Mouse (Mus musculus): ENCODE results near the gene Ass1.

The Ass1 gene

DNA sequence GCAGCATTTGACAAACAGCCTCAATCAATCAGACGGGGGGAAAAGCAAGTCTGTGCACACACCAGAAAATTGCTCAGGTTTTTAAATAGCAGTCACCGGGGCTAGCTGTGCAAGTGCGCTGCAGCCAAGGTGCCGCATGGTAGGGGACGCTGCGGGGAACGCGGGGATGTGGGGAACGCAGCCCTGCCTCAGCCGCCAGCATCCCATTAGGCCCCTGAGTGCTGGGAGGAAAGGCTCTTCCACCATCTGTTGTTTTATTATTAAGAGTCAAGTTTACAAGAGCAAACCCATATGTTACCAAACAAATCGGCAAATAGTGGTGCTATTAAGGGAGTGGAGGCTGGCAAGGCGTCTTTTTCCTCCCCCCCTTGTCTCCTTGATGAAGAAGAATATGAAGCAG, 19.2 kb downstream of the Ass1 start:
- DNase-seq (ENCODE audit: low read depth, low spot score) = no peak

DNA sequence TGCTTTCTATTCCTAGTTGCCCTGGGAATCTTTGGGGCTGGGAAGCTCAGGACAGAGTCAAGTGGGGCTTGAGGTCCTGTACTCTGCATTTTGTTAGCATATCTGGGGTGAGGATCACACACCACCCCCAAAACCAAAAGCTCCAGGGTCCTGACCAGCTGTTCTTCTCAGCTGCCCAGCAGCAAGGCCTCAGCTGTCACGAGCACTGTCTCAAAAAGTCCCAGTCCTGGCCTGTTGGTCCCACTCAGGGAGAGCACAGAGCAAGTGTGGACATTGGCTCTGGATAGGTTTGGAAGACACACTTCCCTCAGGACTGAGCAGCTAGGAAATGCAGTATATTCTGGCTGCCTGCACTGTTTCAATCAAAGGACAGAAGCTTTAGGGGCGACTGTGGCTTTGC, 20.5 kb downstream of the Ass1 start:
- DNase-seq (ENCODE audit: low read depth, low spot score) = no peak

DNA sequence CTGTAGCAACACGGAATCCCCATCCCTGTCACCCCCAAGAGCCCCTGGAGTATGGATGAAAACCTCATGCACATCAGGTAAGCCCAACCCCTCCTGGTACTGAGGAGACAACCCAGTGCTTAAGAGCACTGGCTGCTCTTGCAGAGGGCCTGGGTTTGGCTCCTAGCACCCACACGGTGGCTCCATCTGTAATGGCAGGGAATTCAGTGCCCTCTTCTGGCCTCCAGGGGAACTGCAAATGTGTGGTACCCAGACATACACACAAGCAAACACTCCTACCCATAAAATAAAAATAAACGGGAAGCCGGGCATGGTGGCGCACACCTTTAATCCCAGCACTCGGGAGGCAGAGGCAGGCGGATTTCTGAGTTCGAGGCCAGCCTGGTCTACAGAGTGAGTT, 22.3 kb downstream of the Ass1 start:
- DNase-seq (ENCODE audit: low read depth, low spot score) = no peak

DNA sequence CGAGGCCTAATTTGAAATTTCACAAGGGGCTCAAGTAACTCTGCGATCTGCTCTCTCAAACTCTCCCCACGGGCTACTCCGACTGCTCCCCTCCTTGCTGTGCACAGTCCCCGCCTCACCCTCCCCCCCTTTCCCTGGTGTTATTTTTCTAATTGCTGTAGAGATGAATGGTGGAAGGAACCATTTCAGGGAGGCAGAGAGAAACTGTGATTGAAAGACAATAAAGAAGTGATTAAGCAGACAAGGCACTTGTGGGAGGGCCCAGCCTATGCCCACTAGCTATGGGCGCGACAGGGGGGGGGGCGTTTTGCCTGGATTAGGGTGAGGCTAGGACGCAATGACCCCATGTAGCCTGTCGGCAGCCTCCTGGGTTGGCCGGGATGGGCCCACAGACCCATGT, 23.2 kb downstream of the Ass1 start:
- DNase-seq (ENCODE audit: low read depth, low spot score) = no peak

DNA sequence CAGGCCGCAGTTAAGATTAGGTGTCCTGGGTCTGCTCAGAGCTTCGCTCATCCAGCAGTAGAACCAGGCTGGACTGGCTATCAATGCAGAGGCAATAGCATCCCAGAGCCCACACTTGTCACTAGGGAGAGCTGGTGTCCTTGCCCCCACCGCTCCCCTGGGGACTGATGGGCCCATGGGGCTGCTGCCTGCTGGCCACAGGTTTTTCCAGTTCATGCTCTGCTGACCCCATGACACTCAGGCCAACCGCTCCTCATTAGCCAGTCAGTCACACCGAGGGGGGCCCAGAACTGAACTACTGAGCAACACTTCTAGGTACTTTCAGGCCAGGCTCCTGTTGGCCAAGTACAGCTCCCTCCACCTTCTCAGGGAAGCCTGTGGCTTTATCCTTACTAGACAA, 24.3 kb downstream of the Ass1 start:
- no peak for DNase-seq (ENCODE audit: low read depth, low spot score)

DNA sequence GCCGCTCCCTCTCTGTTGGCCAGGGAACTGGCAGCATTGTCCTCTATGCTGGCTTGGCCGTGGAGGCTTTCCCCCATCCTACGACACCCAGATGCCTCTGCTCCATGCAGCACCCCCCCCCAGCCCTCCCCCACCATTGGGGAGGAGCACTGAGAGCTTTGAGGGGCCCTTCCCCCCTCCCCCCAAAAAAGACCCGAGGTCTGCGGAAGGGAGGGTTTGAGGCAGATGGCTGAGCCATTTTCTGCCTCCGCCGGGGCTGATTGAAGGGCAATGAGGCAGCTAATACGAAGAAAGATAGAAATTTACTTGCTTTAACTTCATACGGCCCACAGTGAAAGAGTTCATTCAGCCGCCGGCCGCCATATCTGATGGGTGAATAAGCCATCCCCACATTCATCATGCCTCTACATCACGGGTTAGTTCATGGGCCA, 25.1 kb downstream of the Ass1 start:
- DNase-seq (ENCODE audit: low read depth, low spot score) = no peak

DNA sequence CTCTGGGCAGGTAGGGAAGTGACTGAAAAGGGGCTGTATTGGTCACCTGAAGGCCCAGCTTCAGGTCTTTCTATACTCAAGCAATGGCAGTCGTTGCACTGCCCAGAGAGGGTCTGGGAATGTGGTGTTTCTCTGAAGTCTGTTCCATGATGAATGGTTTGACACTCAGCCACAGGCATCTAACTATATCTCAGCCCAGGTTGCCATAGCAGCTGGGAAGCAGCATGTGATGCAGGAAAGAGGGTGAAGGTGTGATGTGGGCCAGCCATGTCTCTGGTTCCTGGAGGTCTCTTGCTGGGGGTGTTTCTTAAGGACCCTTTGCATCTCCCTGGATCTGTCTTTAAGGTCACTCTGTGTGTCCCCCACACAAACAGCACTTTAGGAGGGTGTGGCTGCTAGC, 26.1 kb downstream of the Ass1 start:
- DNase-seq (ENCODE audit: low read depth, low spot score) = no peak

DNA sequence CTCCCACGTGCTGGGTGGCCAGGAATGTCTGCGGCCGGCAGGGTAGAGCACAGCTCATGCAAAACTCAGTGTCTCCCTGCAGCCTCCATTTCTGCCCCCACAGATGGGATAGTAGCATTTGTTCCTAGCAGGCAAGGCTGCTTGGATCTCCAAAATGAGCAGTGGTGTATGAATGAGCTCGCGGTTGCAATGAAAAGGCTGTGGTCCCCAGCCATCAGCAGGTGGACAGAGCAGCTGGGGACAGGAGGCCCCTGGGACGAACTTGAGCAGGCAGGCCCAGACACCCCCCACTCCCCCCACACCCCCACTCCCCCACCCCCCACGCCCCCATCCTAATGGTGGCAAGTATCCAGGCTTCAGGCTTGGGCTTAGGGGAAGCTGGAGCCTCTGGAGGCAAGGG, 27.1 kb downstream of the Ass1 start:
- DNase-seq (ENCODE audit: low read depth, low spot score) = no peak

DNA sequence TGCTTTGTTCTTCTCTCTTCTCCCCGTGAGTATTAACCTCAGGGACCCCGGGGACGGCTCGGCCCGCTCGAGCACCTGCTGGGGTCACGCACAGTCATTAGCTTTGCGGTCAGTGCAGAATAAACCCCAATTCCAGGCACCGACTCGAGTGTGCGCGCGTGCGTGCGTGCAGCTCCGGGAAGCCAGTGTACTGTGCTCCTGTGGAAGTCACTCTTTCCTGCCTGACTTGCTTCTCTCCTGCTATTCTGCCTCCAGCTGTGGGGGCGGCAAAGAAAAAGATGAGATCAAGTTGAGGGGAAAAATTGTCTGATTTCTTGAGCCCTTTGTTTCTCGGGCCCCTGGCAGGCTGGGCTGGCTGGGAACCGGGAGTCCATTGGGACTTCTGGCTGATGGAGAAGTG, 27.6 kb downstream of the Ass1 start:
- DNase-seq (ENCODE audit: low read depth, low spot score) = no peak

DNA sequence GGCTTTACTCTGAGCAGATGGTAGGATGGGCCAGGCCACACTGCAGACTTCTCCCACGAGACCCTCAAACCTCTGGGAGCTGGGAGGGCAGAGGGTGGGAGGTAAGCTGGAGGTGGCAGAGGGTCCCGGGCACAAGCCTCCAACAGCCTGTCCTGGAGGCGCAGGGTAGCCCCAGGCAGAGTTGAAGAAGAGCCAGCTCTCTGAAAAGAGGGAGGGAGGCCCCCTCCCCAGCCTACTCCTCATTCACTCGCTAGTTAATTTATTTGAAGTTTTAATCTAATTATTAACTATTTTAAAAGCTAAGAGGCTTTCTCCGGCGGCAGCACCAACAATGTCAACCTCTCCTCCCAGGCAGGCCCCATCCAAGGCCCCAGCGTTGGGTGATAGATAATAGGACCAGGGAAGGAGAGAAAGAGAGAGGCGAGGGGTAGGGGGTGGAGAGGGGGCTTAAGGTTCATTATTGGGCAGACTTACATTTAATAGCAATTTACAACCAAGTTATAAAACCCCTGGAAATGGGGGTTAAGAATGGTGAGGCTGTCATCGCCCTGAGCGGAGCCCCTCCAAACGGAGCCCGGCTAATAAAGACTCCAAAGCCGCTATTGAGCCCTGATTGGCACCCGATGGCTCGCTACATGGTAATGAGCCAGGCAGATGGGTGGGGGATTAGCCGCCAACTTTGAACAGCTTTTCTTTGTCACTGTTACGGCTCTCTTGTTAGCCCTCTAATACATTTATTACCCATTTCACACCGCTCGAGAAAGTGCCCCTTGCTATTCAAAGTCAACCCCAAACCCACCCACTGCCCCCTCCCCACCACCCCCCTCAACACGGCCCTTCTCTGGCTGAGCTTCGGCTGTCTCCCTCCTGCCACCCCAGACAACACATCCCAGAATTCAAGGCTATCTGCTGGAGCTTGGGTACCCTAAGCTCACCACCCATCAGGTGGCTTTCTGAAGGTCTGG, 29.6 kb downstream of the Ass1 start:
- no peak for DNase-seq (ENCODE audit: low read depth, low spot score)

DNA sequence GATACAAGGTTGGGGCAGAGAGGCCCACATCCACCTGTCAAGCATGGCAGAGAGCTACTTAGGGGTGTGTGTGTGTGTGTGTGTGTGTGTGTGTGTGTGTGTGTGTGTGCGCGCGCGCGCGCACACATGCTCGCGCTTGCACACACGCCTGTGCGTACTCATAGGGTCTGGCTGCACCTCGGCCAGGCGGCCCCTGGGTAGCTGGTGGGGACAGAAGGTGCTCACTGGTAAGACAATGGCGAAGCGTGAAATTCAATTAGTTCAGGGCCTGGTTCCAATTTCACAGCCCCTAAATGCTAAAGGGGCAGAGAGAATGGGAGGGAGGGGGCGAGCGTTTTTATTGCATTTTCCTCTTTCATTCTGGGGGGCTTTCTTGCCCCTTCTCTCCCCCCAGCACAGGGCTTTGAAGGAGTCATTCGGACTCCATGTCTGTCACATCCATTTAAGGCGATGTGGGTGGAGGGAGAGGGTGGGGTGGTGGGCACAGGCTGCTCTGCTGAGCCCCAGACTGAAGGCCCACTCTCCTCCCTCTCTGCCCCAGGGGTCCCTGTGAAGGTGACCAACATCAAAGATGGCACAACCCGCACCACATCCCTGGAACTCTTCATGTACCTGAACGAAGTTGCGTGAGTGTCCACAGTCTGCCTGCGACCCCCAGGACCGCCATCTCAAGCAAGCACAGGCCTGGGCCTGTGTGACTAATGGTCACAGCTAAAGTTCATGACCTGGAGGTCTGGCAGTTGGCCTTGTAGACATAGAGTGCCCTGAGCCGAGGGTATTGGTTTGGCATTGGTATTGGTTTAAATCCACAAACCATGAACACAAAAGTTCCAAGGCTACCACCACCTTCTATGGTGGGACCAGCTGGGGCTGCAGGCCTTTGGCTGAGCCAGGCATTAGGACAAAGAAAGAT, 30.5 kb downstream of the Ass1 start:
- DNase-seq (ENCODE audit: low read depth, low spot score) = no peak

DNA sequence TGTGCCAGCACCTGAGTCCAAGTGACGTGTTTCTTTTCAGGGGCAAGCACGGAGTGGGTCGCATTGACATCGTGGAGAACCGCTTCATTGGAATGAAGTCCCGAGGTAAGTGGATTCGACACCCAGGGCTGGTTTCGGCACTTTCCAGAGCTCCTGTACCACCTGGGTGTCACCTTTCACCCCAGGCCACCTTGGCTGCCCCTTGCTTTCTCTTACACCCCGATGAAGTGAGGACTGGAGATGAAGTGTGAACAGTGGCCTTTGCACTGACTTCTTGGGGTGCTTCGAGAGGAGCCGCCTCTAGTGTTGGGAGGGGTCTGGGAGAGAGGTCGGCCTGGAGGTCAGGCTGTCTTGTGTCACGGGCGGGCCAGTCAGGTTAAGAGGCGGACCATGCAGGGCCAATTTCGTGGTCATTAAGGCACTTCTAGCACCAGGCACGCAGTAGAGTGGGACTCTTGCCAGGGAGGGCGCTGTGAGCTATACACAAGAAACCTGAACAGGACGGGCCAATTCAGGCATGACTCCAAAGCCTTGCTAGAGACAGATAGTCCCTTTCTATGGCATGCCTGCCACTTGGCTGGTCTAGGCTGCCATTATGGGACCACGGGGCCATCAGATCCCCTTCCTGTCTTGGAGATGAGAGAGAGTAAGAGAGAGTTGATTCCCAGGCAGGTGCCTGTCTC, 31.6 kb downstream of the Ass1 start:
- no peak for DNase-seq (ENCODE audit: low read depth, low spot score)

DNA sequence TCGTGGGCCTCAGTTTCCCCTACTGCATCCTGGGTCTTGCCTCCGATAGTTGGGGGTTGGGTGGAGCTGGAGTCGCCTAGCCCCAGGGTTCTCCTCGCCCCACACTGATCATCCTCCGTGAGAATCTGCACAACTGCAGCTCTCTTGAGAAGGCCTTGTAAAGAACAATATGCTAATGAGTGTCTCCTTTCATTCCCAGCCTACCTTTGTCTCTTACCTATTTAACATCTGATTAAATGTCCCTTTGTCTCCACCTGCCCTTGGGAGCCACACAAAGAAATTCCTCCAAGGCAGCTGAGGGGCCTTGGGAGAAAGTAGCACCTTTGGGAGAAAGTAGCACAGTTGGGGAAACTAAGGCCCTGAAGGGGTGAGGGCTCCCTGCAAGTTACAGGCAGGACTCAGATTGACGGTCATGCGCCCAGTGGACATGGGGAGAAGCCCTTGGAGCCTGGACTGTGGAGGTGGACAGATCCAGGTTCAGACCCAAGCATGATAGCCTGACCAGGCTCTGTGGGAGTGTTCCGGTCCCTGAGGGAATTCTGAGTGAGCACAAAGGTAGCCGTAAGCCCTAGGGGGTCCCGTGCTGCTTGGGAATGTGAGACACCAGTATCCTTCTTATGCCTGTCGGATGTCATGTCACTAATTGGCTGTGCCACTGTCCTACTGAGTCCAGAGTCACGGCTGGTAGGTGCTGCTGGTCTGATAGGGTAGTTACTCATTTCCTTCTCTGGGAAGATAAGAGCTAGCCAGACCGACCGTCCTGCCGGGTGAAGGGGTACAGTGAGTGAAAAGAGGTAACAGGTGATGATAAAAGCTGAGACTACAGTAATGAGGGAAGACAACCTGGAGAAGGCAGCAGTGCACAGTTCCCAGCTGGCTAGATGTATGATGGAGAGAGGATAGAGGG, 32.9 kb downstream of the Ass1 start:
- DNase-seq (ENCODE audit: low read depth, low spot score) = no peak

DNA sequence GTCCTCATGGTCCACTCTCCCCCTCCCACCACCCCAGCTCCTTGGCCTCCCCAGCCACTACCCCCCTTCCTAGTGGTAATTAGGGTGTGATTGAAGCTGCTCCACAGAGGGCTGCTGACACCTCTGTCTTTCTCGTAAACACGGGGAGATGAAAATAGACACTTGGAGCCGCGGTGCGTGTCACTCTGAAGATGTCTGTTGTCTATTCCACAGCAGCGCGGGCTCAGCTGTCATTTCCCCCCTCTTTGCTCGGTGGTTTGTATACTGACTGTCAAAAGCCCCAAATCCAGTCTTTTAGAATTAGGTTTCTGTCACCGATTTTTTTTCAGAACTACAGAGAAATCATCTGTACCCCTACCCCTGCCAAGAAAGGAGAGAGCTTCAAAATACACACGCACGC, 35.5 kb downstream of the Ass1 start:
- DNase-seq (ENCODE audit: low read depth, low spot score) = no peak

DNA sequence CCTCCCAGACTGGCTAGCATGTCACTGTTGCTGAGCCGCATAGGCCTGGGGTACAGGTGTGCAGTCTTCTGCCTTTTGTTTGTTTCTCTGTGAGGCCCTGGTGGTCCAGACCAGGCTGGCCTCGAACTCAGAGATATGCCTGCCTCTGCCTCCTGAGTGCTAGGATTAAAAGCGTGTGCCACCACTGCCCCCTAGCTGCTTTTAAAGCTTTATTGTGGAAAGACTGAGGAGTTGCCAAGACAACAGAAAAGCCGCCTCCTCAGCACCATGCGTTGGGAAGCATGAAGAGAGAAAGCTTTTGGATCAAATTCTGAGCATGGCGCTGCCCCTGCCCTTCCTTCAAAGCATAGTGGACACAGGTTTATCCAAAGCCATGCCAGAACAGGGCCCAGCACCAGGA, 38.8 kb downstream of the Ass1 start:
- no peak for DNase-seq (ENCODE audit: low read depth, low spot score)

DNA sequence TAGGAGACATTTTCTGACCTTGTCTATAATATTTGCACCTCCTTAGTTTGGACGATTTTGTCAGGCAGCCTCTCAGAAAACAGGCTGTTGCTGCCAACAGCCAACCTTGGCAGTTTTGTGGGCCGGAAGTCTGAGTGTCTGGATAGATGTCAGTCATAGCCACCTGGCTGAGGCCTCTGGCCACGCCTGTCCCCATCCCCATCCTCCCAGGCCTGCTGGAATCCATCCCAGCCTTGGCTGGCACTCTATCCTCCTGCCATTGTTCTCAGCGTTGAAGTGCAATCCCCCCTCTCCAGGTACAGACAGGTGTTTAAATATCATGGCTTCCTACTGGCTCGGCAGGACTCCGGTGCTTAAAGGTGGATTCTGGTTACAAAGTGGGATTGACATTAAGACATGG, 41.3 kb downstream of the Ass1 start:
- DNase-seq (ENCODE audit: low read depth, low spot score) = no peak

DNA sequence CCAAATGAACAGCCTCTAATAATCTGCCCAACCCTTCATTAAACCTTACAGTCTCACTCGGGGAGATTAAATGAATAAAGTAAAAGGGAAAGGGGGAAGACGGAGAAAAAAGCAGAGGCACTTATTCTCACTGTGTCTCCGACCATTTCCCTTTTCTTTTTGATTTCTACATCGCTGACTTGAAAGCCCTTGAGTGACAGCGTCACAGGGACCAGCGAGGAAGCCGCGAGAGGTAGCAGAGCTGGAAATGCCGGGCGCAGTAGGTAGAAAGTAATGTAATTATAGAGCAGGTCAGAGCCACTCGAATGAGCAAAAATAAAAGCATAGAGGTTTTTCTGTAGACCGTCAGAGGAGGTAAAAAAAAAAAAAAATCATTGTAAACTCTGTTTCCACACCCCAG, 46.5 kb downstream of the Ass1 start:
- no peak for DNase-seq (ENCODE audit: low read depth, low spot score)

DNA sequence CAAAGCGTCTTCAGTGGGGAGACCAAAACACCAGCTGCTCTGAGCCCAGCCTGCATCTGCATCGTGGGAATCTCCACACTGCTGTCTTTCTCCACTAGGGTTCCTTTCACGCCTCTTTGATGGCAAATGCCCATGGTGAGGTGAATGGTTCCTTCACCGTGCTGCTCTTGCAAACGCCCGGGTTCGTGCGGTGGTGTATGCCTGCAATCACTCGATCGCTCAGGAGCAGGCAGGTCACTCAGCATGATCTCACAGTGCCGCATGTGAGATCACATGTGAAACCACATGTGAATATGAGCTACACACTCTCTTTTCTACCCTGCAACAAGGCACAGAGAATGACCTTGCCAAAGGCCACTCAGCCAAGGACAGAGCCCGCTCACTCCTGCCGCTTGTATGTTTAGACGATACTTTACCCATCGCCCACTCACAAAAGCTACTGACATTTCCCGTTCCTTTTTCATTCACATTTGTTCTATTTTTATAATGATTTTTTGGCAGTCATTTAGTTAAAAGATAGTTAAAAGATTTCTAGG, 51.9 kb downstream of the Ass1 start:
- no peak for DNase-seq (ENCODE audit: low read depth, low spot score)

DNA sequence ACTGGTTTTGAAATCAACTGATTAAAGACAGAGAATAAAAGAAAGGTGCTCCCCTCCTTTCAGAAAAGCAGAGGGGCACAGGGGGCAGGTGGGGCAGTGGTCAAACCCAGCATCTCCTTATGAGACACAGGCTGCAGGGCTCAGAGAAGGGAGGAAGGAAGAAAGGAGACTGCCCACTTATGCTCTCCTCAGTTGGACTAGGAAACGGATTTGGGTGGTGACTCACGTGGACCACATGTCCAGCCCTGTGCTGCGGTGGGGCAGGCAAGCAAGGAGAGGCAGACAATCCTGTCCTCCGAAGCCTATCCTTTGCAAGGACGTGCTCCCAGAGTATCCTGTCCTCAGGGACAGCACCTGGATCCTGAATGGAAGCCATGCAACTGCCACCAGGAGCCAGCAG, 54.6 kb downstream of the Ass1 start:
- DNase-seq (ENCODE audit: low read depth, low spot score) = no peak

DNA sequence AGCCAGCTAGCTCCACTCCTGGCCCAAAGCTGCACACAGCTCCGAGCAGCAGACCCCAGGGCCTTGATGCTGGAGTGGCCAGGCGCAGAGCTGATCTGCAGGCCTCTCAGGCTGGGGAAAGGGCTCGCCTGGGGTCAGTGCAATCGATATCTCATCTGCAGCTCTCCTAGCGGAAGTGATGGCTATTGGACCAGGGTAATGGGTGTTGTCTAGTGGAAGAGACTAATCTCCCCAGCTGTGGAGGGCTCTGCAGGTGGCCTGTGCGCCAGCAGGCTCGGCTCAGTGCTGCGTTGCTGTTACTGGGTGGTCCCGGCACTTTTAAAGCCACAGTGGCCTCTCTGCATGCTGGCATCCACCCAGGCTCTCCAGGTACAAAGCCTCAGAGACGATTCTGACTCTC, 55.8 kb downstream of the Ass1 start:
- DNase-seq (ENCODE audit: low read depth, low spot score) = no peak

DNA sequence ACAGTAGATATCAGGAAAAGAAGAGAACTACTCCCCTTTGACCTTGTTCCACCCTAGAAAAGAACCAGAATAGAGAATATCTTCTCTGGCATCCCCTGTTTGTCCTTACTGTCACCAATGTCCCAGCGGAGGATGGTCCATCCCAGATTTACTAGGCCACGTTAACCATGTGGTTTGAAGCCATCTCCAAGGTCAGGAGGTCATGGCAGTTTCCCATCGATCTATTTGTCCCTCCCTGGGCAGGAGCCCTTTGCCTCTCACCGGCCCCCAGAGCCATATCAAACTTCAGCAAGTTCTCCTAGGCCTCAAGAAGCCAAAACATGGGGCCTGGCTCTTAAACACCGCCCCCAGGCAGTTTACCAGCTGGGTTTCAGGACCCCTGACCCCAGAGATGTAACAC, 60.2 kb downstream of the Ass1 start:
- DNase-seq (ENCODE audit: low read depth, low spot score) = no peak

Measured in c-Kit-negative CD71-positive TER-119-positive erythroid progenitor cells, embryonic 14.5 days (primary cell).